Mouse (Mus musculus) thymus, adult 2 months (tissue): ENCODE results near the gene Fgfr2.

Experiments
- CTCF ChIP-seq: fragments of 200-500 bp; IDR thresholded peaks from 2 replicates; pipeline ENCODE4 v1.5.1; 2012; ENCODE audit warnings: mild to moderate bottlenecking, control low read depth, low read length, moderate library complexity, borderline replicate concordance; ENCODE audit not compliant: control insufficient read depth, poor library complexity, insufficient read depth; ENCODE audit errors: extremely low read depth
- POLR2A ChIP-seq: fragments of 200-500 bp; IDR thresholded peaks from 2 replicates; pipeline ENCODE4 v1.6.1; 2012; ENCODE audit warnings: mild to moderate bottlenecking, low read length, control low read depth, moderate library complexity; ENCODE audit not compliant: control insufficient read depth, poor library complexity, insufficient read depth; ENCODE audit errors: extremely low read depth

DNA sequence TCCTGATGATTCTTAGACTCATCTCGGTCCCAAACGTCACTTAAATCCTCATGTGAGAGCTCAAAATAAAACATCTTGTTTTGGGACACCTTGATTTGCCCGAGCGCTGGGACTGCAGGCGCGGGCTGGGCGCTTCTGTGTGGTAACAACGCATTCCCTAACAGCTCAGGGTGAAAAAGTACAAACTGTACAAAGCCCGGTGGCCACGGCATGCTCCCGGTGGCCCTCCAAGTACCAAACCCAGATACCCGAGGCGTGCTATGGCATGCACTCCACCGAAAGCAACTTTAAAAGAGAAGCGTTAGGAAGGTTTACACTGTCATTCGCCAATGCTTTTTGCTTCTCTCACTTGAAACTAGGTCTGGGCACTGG, 2187.7 kb downstream of the Fgfr2 start:
- TF ChIP-seq POLR2A (no peak), CTCF (no peak)
